Mouse (Mus musculus): ENCODE measurements around the gene Vmn1r27. TPM values are rescaled to one million over a fixed set of nuclear protein-coding genes. Genes with fewer than 3 reads are reported as not detected.

Gene Vmn1r27
- total RNA-seq (2015; ENCODE audit: low replicate concordance) (not detected in 2 replicates), total RNA-seq (2017; ENCODE audit: low replicate concordance) (not detected in 2 replicates)

- no peak for ATAC-seq (replicated peaks; ENCODE audit: low FRiP score, poor library complexity, severe bottlenecking)
Observed at GRCm38 (mm10) chr6:58218721-58219120, at the start of gene Vmn1r27. Gene Vmn1r27, minus strand, starts transcription at chr6:58218821.

DNA sequence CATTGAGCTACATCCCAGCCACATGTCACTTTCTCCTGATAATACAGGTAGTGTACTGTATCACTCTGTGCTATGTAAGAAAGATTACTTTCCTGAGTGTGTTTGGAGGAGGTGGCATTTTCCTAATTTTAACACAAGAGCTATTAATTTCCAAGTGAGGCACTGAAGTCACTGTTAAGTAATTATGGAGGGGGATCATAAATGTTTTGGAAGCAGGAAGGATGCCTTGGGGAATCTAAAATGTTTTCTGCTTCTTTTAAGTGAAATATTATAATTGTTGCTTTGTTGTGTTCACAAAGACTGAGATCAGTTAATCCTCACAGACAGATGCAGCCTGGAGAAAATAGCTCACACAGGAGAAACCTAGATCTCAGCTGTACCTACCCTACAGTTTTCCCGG lies 43.1 kb upstream of the Vmn1r27 start, which contains the start of gene Vmn1r28:
Vmn1r28 (plus strand) TSS at position 301 of the 400 bp plus-strand sequence.
- ATAC-seq (replicated peaks; ENCODE audit: low FRiP score, poor library complexity, severe bottlenecking), result no peak

DNA sequence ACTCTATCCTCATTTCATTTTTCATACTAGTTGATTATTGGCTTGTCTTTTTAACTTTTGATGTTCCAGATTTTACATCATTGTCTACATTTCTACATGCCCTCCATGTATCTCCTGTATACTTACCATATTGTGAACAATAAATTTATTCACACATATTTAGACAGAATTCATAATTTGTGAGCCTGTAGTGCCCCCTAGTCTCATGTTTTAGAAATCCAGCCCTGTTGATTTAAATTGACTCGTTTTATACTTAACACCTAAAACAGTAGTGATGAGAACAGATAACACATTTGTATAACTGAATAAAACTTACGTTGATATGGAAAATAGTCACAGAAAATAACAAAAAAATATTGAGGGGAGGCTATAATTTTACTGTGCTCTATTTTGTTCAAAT lies 2.5 kb downstream of the Vmn1r27 start:
- ATAC-seq (replicated peaks; ENCODE audit: low FRiP score, poor library complexity, severe bottlenecking), result no peak

Other genes with a start within 250 kb of the Vmn1r27 start
- not detected in 2 replicates for gene Vmn1r25, start 238.0 kb downstream of the Vmn1r27 start, total RNA-seq (2015; ENCODE audit: low replicate concordance)
- gene Vmn1r25, start 238.0 kb downstream of the Vmn1r27 start, total RNA-seq (2017; ENCODE audit: low replicate concordance), result not detected in 2 replicates
- gene Vmn1r26, start 203.7 kb downstream of the Vmn1r27 start, total RNA-seq (2015; ENCODE audit: low replicate concordance), result not detected in 2 replicates
- not detected in 2 replicates for gene Vmn1r26, start 203.7 kb downstream of the Vmn1r27 start, total RNA-seq (2017; ENCODE audit: low replicate concordance)
- gene Vmn1r28, start 43.2 kb upstream of the Vmn1r27 start, total RNA-seq (2015; ENCODE audit: low replicate concordance), result not detected in 2 replicates
- gene Vmn1r28, start 43.2 kb upstream of the Vmn1r27 start, total RNA-seq (2017; ENCODE audit: low replicate concordance), result not detected in 2 replicates
- gene Vmn1r29, start 82.7 kb upstream of the Vmn1r27 start, total RNA-seq (2015; ENCODE audit: low replicate concordance), result not detected in 2 replicates
- not detected in 2 replicates for gene Vmn1r29, start 82.7 kb upstream of the Vmn1r27 start, total RNA-seq (2017; ENCODE audit: low replicate concordance)
- gene Vmn1r30, start 224.6 kb upstream of the Vmn1r27 start, total RNA-seq (2015; ENCODE audit: low replicate concordance), result not detected in 2 replicates
- gene Vmn1r30, start 224.6 kb upstream of the Vmn1r27 start, total RNA-seq (2017; ENCODE audit: low replicate concordance), result not detected in 2 replicates

Measured in erythroblast, adult 5-6 weeks (primary cell).